Mouse (Mus musculus): ENCODE measurements around the gene Upf1. TPM values are rescaled to one million over a fixed set of nuclear protein-coding genes. Genes with fewer than 3 reads are reported as not detected.

The Upf1 gene
- polyA plus RNA-seq, 1 experiment from 2014 or later = 11.8 TPM

DNA sequence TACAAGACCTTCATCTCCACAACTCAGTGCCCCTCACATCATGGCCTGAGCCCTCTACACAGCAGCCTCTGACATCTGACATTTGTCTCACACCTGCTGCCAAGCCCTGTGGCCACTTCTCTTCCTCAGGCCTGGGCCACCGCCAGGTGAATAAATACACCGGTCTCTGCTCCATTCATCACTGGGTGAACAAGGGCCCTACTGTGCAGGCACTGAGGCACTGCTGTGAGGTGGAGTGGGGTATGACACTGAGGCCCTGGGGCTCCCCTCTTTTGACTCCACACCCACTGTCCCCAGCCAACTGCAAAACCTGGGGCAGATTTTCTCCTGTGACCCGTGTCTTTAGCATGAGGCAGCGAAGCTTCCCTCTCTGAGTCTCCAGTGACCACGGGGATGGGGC, 13.5 kb upstream of the Upf1 start:
- Histone ChIP-seq H3K4me1 (ENCODE audit: control insufficient read depth, insufficient read depth, low read length) (no peaks in the 10 kb centered on the region), H3K4me3 (ENCODE audit: low read depth, low read length) (no peak overlapping the region), H3K9ac (ENCODE audit: low read length) (no peak overlapping the region), H3K4me2 (ENCODE audit: low read length) (no peak overlapping the region), H3K27ac (ENCODE audit: low read depth, low read length) (no peak overlapping the region), H3K36me3 (ENCODE audit: control insufficient read depth, insufficient read depth, low read length) (no peaks in the 10 kb centered on the region), H3K27me3 (replicated peaks; ENCODE audit: control insufficient read depth, insufficient read depth, low read length) (peaks cover 5% of the 10 kb centered on the region; the same call in 1 of the 2 replicates), H3K9me3 (replicated peaks; ENCODE audit: control insufficient read depth, low read length) (no peaks in the 10 kb centered on the region)
- ATAC-seq (no peak), DNase-seq (ENCODE audit: low spot score) (no peak)
- 71% methylated on average over 5 of the region's 5 CpGs for WGBS

DNA sequence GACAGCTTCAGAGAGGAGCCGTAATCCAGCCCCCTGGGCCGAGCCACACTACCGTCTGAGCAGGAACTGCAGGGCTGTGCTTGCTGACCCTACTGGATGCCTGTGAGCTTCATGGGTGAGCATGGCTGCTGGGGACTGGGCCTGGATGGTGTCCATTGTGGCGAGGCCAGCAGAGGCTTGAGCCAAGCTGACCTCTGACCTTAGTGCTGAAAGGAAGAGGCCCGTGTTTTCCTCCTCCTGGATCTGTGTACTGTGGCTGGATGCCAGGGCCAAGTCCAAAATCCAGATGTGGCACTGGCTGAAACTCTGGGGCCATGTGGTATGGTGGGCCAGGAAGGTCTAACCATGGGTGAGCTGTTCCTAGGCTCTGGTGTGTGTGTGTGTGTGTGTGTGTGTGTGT, 11.0 kb upstream of the Upf1 start:
- WGBS = 35% methylated on average over 5 of the region's 5 CpGs
- no peaks in the 10 kb centered on the region for H3K36me3 ChIP-seq (ENCODE audit: control insufficient read depth, insufficient read depth, low read length)
- H3K9me3 ChIP-seq (replicated peaks; ENCODE audit: control insufficient read depth, low read length) = no peaks in the 10 kb centered on the region
- H3K4me1 ChIP-seq (ENCODE audit: control insufficient read depth, insufficient read depth, low read length) = no peaks in the 10 kb centered on the region
- no peak overlapping the region for H3K4me3 ChIP-seq (ENCODE audit: low read depth, low read length)
- 0 out of 2 replicates have a peak, but pooled peaks cover 2% of the 10 kb centered on the region for H3K27me3 ChIP-seq (replicated peaks; ENCODE audit: control insufficient read depth, insufficient read depth, low read length)
- H3K27ac ChIP-seq (ENCODE audit: low read depth, low read length) = no peak overlapping the region
- H3K4me2 ChIP-seq (ENCODE audit: low read length) = no peak overlapping the region
- ATAC-seq = no peak
- DNase-seq (ENCODE audit: low spot score) = no peak
- no peak overlapping the region for H3K9ac ChIP-seq (ENCODE audit: low read length)

DNA sequence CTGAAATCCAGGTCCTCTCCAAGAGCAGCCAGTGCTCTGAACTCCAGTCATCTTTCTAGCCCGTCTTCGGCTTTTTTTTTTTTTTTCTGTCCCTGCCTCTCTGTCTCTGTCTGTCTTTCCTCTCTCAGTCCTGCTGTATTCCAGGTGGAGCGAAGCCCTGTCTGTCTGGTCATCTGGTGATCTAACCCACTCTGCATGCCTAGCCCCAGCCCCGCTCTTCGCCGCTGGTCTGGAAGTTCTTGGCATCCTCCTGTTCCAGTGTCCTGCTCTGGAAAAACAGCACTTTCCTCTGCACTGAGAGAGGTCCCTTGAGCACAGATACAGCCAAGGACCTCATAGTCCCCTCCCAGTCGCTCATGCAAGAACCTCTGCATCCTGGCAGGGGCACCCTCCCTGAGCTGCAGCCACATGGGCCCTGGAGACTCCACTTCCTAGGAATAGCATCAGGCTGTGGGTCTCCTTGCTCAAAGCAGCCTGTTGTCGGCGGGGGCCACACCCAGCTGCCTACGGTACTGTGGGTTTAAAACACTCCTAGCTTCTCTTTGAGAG, 8.5 kb upstream of the Upf1 start:
- Histone ChIP-seq H3K4me2 (ENCODE audit: low read length) (no peak overlapping the region), H3K27ac (ENCODE audit: low read depth, low read length) (no peak overlapping the region; the same call in 1 of the 2 replicates), H3K9me3 (replicated peaks; ENCODE audit: control insufficient read depth, low read length) (no peaks in the 10 kb centered on the region), H3K9ac (ENCODE audit: low read length) (no peak overlapping the region), H3K4me1 (ENCODE audit: control insufficient read depth, insufficient read depth, low read length) (no peaks in the 10 kb centered on the region), H3K4me3 (ENCODE audit: low read depth, low read length) (no peak overlapping the region), H3K36me3 (ENCODE audit: control insufficient read depth, insufficient read depth, low read length) (no peaks in the 10 kb centered on the region), H3K27me3 (replicated peaks; ENCODE audit: control insufficient read depth, insufficient read depth, low read length) (no peaks in the 10 kb centered on the region)
- WGBS = 76% methylated on average over 10 of the region's 10 CpGs
- DNase-seq (ENCODE audit: low spot score) (no peak), ATAC-seq (no peak)

DNA sequence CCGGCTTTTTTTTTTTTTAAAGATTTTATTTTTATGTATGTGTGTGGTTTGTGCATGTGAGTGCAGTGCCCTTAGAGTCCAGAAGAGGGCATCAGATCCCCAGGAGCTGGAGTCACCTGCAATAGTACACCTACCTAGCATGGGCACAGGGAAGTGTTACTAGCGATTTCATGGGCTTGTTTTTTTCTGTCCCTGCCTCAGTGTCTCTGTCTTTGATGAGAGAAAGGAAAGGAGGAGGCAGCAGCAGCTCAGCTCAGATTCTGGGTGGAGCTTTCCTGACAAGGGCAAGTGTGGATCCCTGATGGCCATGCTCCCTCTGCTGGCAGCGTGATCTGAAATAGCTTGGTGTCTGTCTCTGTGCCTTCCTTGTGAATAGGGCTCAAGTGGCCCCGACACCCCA, 7.7 kb upstream of the Upf1 start:
- Histone ChIP-seq H3K9me3 (replicated peaks; ENCODE audit: control insufficient read depth, low read length) (no peaks in the 10 kb centered on the region), H3K4me1 (ENCODE audit: control insufficient read depth, insufficient read depth, low read length) (no peaks in the 10 kb centered on the region), H3K9ac (ENCODE audit: low read length) (no peak overlapping the region), H3K27me3 (replicated peaks; ENCODE audit: control insufficient read depth, insufficient read depth, low read length) (no peaks in the 10 kb centered on the region), H3K36me3 (ENCODE audit: control insufficient read depth, insufficient read depth, low read length) (no peaks in the 10 kb centered on the region), H3K27ac (ENCODE audit: low read depth, low read length) (no peak overlapping the region), H3K4me2 (ENCODE audit: low read length) (no peak overlapping the region), H3K4me3 (ENCODE audit: low read depth, low read length) (no peak overlapping the region)
- DNase-seq (ENCODE audit: low spot score) = no peak
- WGBS = 48% methylated on average over 4 of the region's 4 CpGs
- ATAC-seq = no peak

DNA sequence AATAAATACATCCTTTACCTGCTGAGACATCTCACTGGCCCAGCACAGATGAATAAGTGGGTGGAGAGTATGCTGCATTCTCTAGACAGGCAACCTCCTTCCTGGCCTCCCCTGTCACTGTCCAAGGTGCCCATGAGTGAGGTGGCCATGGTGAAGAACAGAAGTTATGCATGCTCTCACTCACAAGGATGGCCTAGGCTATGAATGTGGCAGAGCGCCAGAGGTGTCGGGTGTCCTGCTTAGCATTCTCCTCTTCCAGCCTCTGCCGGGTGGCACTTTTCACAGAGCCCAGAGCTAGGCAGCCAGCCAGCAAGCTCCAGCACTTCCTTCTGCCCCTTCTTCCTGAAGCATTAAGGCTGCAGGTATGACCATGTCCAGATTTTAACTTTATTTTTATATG, 6.3 kb upstream of the Upf1 start:
- no peak overlapping the region for H3K9ac ChIP-seq (ENCODE audit: low read length)
- no peaks in the 10 kb centered on the region for H3K36me3 ChIP-seq (ENCODE audit: control insufficient read depth, insufficient read depth, low read length)
- no peaks in the 10 kb centered on the region for H3K4me1 ChIP-seq (ENCODE audit: control insufficient read depth, insufficient read depth, low read length)
- no peaks in the 10 kb centered on the region for H3K9me3 ChIP-seq (replicated peaks; ENCODE audit: control insufficient read depth, low read length)
- no peak overlapping the region for H3K27ac ChIP-seq (ENCODE audit: low read depth, low read length)
- WGBS = 29% methylated on average over 3 of the region's 3 CpGs
- H3K4me3 ChIP-seq (ENCODE audit: low read depth, low read length) = no peak overlapping the region
- no peak overlapping the region for H3K4me2 ChIP-seq (ENCODE audit: low read length)
- H3K27me3 ChIP-seq (replicated peaks; ENCODE audit: control insufficient read depth, insufficient read depth, low read length) = no peaks in the 10 kb centered on the region
- no peak for DNase-seq (ENCODE audit: low spot score)
- ATAC-seq = no peak

DNA sequence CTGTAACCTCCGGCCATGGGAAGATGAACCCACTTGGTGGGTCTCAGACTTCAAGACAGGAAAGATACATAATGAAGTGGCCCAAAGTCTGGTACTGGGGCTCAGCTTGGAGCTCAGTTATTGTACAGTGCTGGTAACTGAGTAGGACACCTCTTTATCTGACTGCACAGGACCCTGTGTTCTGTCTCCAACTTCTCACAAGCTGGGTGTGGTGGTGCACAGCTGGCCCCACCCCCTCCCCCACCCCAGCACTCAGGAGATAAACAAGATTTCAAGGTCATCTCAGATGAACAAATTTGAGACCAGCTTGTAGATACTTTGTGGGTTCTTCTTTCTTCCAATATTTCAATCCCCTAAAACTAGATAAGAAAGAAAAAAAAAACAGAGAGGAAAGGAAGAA, 3.0 kb upstream of the Upf1 start:
- no peaks in the 10 kb centered on the region for H3K36me3 ChIP-seq (ENCODE audit: control insufficient read depth, insufficient read depth, low read length)
- H3K9ac ChIP-seq (ENCODE audit: low read length) = no peak overlapping the region
- no peak for ATAC-seq
- H3K4me3 ChIP-seq (ENCODE audit: low read depth, low read length) = no peak overlapping the region
- H3K27me3 ChIP-seq (replicated peaks; ENCODE audit: control insufficient read depth, insufficient read depth, low read length) = no peaks in the 10 kb centered on the region
- no peaks in the 10 kb centered on the region for H3K9me3 ChIP-seq (replicated peaks; ENCODE audit: control insufficient read depth, low read length)
- 88% methylated on average over 1 of the region's 1 CpGs for WGBS
- DNase-seq (ENCODE audit: low spot score) = no peak
- H3K4me1 ChIP-seq (ENCODE audit: control insufficient read depth, insufficient read depth, low read length) = peaks cover 16% of the 10 kb centered on the region
- H3K27ac ChIP-seq (ENCODE audit: low read depth, low read length) = no peak overlapping the region
- H3K4me2 ChIP-seq (ENCODE audit: low read length) = no peak overlapping the region

DNA sequence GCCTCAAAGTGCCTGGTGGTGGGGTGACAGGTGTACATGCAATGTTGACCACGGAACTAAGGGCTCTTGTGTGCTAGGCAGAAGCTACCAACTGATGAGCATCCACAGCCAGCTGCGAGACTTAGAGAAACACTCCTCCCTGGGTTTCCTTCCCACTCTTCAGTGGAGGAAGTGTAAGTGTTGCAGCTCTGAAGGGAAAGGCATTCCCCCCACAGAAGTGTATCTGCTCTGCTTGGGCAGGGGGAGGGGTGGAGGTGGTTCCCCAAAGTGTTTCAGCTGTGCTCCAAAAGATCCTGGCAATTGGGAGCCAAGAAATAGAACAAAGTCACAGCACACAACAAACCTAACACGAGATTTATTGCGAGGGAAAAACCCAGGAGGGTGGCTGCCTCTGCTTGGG, 926 bp upstream of the Upf1 start:
- Histone ChIP-seq H3K9ac (ENCODE audit: low read length) (peak overlapping the region; percentile 62), H3K4me1 (ENCODE audit: control insufficient read depth, insufficient read depth, low read length) (peaks cover 25% of the 10 kb centered on the region), H3K36me3 (ENCODE audit: control insufficient read depth, insufficient read depth, low read length) (peaks cover 14% of the 10 kb centered on the region), H3K9me3 (replicated peaks; ENCODE audit: control insufficient read depth, low read length) (no peaks in the 10 kb centered on the region), H3K4me2 (ENCODE audit: low read length) (peak overlapping the region; percentile 72), H3K27ac (ENCODE audit: low read depth, low read length) (peak overlapping the region; percentile 76), H3K4me3 (ENCODE audit: low read depth, low read length) (peak overlapping the region; percentile 100), H3K27me3 (replicated peaks; ENCODE audit: control insufficient read depth, insufficient read depth, low read length) (no peaks in the 10 kb centered on the region)
- DNase-seq (ENCODE audit: low spot score) (no peak), ATAC-seq (no peak)
- 65% methylated on average over 4 of the region's 4 CpGs for WGBS

DNA sequence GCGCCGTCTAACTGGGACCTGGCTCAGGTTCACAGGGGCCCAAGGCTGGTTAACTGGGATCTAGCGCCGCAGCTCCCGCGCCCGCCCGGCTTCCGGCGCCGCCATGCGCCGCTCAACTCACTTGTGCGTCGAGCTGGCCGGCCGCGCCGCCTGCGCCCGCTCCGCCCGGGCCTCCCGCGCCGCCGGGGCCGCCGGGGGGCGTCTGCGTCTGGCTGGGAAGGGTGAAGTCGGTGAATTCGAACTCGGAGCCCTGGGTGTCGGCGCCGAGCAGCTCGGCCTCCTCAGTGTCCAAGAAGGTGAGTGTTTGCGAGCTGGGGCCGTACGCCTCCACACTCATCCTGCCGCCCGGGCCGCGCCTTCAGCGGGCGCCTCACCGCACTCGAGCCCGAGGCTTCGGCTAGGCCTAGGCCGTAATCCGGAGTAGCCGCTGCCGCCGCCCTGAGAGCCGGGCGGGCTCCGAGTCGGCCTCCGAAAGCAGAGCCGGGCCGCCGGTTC, 374 bp downstream of the Upf1 start:
- no peaks in the 10 kb centered on the region for H3K27me3 ChIP-seq (replicated peaks; ENCODE audit: control insufficient read depth, insufficient read depth, low read length)
- peak overlapping the region; percentile 99 for H3K4me2 ChIP-seq (ENCODE audit: low read length)
- DNase-seq (ENCODE audit: low spot score) (no peak), ATAC-seq (peak; percentile 60)
- H3K9me3 ChIP-seq (replicated peaks; ENCODE audit: control insufficient read depth, low read length) = no peaks in the 10 kb centered on the region
- H3K27ac ChIP-seq (ENCODE audit: low read depth, low read length) = peak overlapping the region; percentile 82
- peaks cover 21% of the 10 kb centered on the region for H3K36me3 ChIP-seq (ENCODE audit: control insufficient read depth, insufficient read depth, low read length)
- 0% methylated on average over 61 of the region's 64 CpGs for WGBS
- peak overlapping the region; percentile 97 for H3K9ac ChIP-seq (ENCODE audit: low read length)
- H3K4me3 ChIP-seq (ENCODE audit: low read depth, low read length) = peak overlapping the region; percentile 100
- H3K4me1 ChIP-seq (ENCODE audit: control insufficient read depth, insufficient read depth, low read length) = peaks cover 25% of the 10 kb centered on the region

DNA sequence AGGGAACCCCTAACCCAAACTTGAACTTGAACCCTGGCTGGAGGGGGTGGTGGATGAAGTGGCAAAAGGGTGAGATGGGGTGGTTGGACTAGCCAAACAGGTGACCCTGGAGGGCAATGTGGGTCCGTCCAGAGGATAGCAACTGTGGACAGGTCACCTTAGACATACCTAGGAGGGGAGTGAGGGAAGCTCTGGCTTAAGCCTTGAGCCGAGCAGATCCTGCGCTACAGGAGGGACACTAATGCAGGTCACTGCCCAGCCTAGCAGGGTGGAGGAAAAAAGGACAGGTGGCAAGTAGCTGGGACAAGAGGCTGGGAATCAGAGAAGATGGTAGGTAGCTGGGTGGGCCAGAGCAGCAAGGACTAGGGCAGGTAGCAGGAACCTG, 1.1 kb downstream of the Upf1 start:
- peak overlapping the region; percentile 97 for H3K9ac ChIP-seq (ENCODE audit: low read length)
- WGBS = 24% methylated on average over 3 of the region's 3 CpGs
- H3K27me3 ChIP-seq (replicated peaks; ENCODE audit: control insufficient read depth, insufficient read depth, low read length) = no peaks in the 10 kb centered on the region
- no peak for DNase-seq (ENCODE audit: low spot score)
- peaks cover 25% of the 10 kb centered on the region for H3K4me1 ChIP-seq (ENCODE audit: control insufficient read depth, insufficient read depth, low read length)
- H3K9me3 ChIP-seq (replicated peaks; ENCODE audit: control insufficient read depth, low read length) = no peaks in the 10 kb centered on the region
- peak overlapping the region; percentile 99 for H3K4me2 ChIP-seq (ENCODE audit: low read length)
- peaks cover 21% of the 10 kb centered on the region for H3K36me3 ChIP-seq (ENCODE audit: control insufficient read depth, insufficient read depth, low read length)
- ATAC-seq = no peak
- H3K4me3 ChIP-seq (ENCODE audit: low read depth, low read length) = peak overlapping the region; percentile 100
- H3K27ac ChIP-seq (ENCODE audit: low read depth, low read length) = no peak overlapping the region

Measured in forebrain, embryonic 14.5 days (tissue).